Mouse (Mus musculus): ENCODE results near the gene Syt16. TPM values are rescaled to one million over a fixed set of nuclear protein-coding genes. Genes with fewer than 3 reads are reported as not detected.

Syt16 gene
- polyA plus RNA-seq, 1 experiment, result 0.61 TPM

GRCm38 (mm10) chr12:74081122-74081521, 83.7 kb downstream of the Syt16 start:
- no peak for TF ChIP-seq CTCF (IDR thresholded peaks at IDR 0.05; ENCODE audit: control insufficient read depth, insufficient read depth, insufficient replicate concordance, low read depth, low read length)
- Histone ChIP-seq H3K4me1 (ENCODE audit: control insufficient read depth, insufficient read depth, low read length) (no peaks in the 10 kb centered on the region), H3K27me3 (ENCODE audit: control insufficient read depth, insufficient read depth, low read length) (no peaks in the 10 kb centered on the region), H3K27ac (ENCODE audit: control insufficient read depth, insufficient read depth, low read depth, low read length) (no peak overlapping the region), H3K36me3 (ENCODE audit: control insufficient read depth, insufficient read depth, low read length) (no peaks in the 10 kb centered on the region), H3K4me3 (ENCODE audit: control insufficient read depth, low read depth, low read length) (no peak overlapping the region)

GRCm38 (mm10) chr12:74084389-74084788, 86.9 kb downstream of the Syt16 start:
- no peak overlapping the region for H3K4me3 ChIP-seq (ENCODE audit: control insufficient read depth, low read depth, low read length)
- H3K36me3 ChIP-seq (ENCODE audit: control insufficient read depth, insufficient read depth, low read length), result no peaks in the 10 kb centered on the region
- TF ChIP-seq CTCF (IDR thresholded peaks at IDR 0.05; ENCODE audit: control insufficient read depth, insufficient read depth, insufficient replicate concordance, low read depth, low read length) (no peak), POLR2A (IDR thresholded peaks at IDR 0.05; ENCODE audit: control insufficient read depth, low read depth, low read length) (no peak)
- H3K27ac ChIP-seq (ENCODE audit: control insufficient read depth, insufficient read depth, low read depth, low read length), result no peak overlapping the region
- no peaks in the 10 kb centered on the region for H3K4me1 ChIP-seq (ENCODE audit: control insufficient read depth, insufficient read depth, low read length)
- H3K27me3 ChIP-seq (ENCODE audit: control insufficient read depth, insufficient read depth, low read length), result no peaks in the 10 kb centered on the region

DNA sequence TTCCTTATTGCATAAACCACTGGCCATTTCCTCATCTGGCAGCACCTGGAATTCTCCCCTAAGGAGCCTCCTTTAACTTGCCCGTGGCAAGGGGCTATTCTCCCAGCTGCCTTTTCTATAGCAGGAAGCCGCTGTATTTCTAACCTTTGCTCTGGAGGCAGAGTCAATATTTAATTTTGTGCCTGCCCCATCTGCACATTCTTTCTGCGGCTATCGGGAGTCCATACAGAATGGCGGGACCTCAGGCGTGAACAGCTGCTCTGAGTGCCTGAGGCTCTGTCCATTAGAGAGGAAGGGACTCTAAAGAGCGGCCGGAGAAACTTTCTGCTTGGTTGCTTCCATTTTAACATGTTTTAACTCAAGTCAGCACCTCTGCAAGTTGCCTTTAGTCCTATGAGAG, 89.6 kb downstream of the Syt16 start:
- Histone ChIP-seq H3K27ac (ENCODE audit: control insufficient read depth, insufficient read depth, low read depth, low read length) (no peak overlapping the region), H3K27me3 (ENCODE audit: control insufficient read depth, insufficient read depth, low read length) (no peaks in the 10 kb centered on the region), H3K36me3 (ENCODE audit: control insufficient read depth, insufficient read depth, low read length) (no peaks in the 10 kb centered on the region), H3K4me1 (ENCODE audit: control insufficient read depth, insufficient read depth, low read length) (no peaks in the 10 kb centered on the region), H3K4me3 (ENCODE audit: control insufficient read depth, low read depth, low read length) (no peak overlapping the region)
- no peak for TF ChIP-seq POLR2A (IDR thresholded peaks at IDR 0.05; ENCODE audit: control insufficient read depth, low read depth, low read length)
- TF ChIP-seq CTCF (IDR thresholded peaks at IDR 0.05; ENCODE audit: control insufficient read depth, insufficient read depth, insufficient replicate concordance, low read depth, low read length), result no peak

DNA sequence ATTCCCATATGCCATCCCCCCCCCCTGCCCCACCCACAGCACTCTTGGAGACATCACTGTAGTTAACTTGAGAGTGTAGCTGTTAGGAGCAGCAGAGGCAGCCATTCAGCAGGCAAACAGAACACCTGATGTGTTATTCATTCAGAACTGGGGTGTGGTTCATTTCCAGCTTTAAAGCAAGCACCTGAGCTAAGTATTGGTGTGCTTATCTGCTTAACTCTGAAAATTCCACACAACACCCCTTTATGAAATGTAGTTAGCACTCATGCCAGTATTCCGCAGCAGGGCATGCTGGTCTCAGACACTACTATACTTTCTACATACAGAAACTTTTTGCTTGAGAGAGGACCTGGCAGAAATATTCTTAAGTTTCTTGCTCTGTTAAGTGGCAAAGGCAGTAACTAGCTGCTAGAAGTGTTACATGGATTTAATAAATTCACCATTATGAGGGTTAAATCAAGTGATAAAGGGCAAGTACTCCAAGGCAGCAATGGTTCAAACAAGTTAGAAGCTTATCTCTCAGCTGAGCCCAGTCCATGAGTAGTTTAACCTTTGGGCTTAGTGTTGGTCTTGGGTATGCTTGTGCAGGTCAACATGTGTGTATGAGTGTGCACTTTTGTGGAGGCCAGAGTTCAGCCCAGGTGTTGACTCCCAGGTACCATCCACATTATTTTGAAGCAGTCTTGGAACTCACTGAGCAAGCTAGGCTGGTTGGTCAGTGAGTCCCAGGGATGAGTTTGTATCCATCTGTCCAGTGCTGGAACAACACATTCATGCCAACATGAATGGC, 92.1 kb downstream of the Syt16 start:
- H3K27me3 ChIP-seq (ENCODE audit: control insufficient read depth, insufficient read depth, low read length), result no peaks in the 10 kb centered on the region
- H3K4me3 ChIP-seq (ENCODE audit: control insufficient read depth, low read depth, low read length), result no peak overlapping the region
- H3K27ac ChIP-seq (ENCODE audit: control insufficient read depth, insufficient read depth, low read depth, low read length), result no peak overlapping the region
- no peaks in the 10 kb centered on the region for H3K4me1 ChIP-seq (ENCODE audit: control insufficient read depth, insufficient read depth, low read length)
- no peak for TF ChIP-seq CTCF (IDR thresholded peaks at IDR 0.05; ENCODE audit: control insufficient read depth, insufficient read depth, insufficient replicate concordance, low read depth, low read length)
- TF ChIP-seq POLR2A (IDR thresholded peaks at IDR 0.05; ENCODE audit: control insufficient read depth, low read depth, low read length), result no peak
- H3K36me3 ChIP-seq (ENCODE audit: control insufficient read depth, insufficient read depth, low read length), result no peaks in the 10 kb centered on the region

DNA sequence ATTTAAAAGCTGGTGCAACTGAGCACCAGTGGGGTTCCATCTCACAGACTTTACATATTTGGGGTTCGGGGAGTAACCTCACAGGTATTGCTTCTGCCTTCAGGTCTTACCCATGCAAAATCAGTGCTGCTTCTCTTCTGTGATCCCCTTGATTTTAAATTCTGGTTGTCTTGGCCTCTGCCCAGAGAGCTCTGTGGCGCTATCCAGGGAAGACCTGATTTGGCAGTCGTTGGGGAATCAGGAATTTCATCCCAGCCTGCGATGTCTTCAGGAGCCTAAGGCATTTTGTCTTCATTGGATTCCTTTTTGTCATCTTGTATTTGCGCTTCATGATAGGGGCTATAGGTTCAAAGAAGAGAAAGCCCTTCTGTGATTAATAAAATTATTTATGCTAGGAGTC, 95.1 kb downstream of the Syt16 start:
- Histone ChIP-seq H3K36me3 (ENCODE audit: control insufficient read depth, insufficient read depth, low read length) (no peaks in the 10 kb centered on the region), H3K4me1 (ENCODE audit: control insufficient read depth, insufficient read depth, low read length) (no peaks in the 10 kb centered on the region), H3K27me3 (ENCODE audit: control insufficient read depth, insufficient read depth, low read length) (no peaks in the 10 kb centered on the region), H3K27ac (ENCODE audit: control insufficient read depth, insufficient read depth, low read depth, low read length) (no peak overlapping the region), H3K4me3 (ENCODE audit: control insufficient read depth, low read depth, low read length) (no peak overlapping the region)
- TF ChIP-seq POLR2A (IDR thresholded peaks at IDR 0.05; ENCODE audit: control insufficient read depth, low read depth, low read length) (no peak), CTCF (IDR thresholded peaks at IDR 0.05; ENCODE audit: control insufficient read depth, insufficient read depth, insufficient replicate concordance, low read depth, low read length) (no peak)

DNA sequence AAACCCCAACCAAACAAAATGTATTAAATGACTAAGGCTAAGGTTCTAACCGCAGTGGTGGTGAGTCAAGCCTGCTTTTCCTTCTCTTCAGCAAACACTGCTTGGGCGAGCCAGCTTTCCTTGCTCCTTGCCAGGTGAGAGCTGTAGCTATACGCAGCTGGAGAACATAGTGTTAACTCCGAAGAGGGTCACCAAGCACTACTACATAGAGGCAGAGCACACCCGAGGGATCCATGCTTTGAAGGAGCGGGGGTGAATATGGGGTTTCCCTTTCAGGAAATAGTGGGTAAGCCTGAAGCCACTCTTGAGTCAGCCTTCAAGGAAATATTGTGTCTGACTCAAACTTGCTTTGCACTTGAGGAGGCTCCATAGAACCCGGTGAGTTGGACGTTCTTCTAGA, 95.6 kb downstream of the Syt16 start:
- Histone ChIP-seq H3K4me1 (ENCODE audit: control insufficient read depth, insufficient read depth, low read length) (no peaks in the 10 kb centered on the region), H3K27me3 (ENCODE audit: control insufficient read depth, insufficient read depth, low read length) (no peaks in the 10 kb centered on the region), H3K27ac (ENCODE audit: control insufficient read depth, insufficient read depth, low read depth, low read length) (no peak overlapping the region), H3K36me3 (ENCODE audit: control insufficient read depth, insufficient read depth, low read length) (no peaks in the 10 kb centered on the region), H3K4me3 (ENCODE audit: control insufficient read depth, low read depth, low read length) (no peak overlapping the region)
- TF ChIP-seq POLR2A (IDR thresholded peaks at IDR 0.05; ENCODE audit: control insufficient read depth, low read depth, low read length) (no peak), CTCF (IDR thresholded peaks at IDR 0.05; ENCODE audit: control insufficient read depth, insufficient read depth, insufficient replicate concordance, low read depth, low read length) (no peak)

DNA sequence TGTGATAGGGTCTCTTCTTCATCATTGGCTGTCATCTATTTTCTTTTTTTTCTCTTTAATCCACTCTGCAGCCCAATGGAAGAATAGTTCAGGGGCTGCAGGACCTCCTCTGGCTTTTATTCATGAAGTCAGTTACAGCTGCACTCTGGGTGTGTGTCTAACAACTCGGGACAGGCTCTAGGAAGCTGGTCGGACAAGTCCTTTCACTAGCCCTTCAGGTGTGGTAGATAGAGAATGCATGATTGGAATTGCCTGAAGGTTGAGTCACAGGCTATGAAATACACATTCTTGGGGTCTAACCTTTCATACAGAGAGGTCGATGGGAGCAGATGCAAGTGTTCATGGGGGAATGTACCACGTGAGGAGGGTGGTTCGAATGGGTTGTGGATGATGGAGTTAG, 97.2 kb downstream of the Syt16 start:
- Histone ChIP-seq H3K27ac (ENCODE audit: control insufficient read depth, insufficient read depth, low read depth, low read length) (no peak overlapping the region), H3K27me3 (ENCODE audit: control insufficient read depth, insufficient read depth, low read length) (no peaks in the 10 kb centered on the region), H3K4me3 (ENCODE audit: control insufficient read depth, low read depth, low read length) (no peak overlapping the region), H3K4me1 (ENCODE audit: control insufficient read depth, insufficient read depth, low read length) (peaks cover 2% of the 10 kb centered on the region; the same call in 1 of the 2 replicates), H3K36me3 (ENCODE audit: control insufficient read depth, insufficient read depth, low read length) (no peaks in the 10 kb centered on the region)
- TF ChIP-seq CTCF (IDR thresholded peaks at IDR 0.05; ENCODE audit: control insufficient read depth, insufficient read depth, insufficient replicate concordance, low read depth, low read length), result no peak
- TF ChIP-seq POLR2A (IDR thresholded peaks at IDR 0.05; ENCODE audit: control insufficient read depth, low read depth, low read length), result no peak
